Mouse (Mus musculus) erythroblast, embryonic 14.5 days (primary cell): ENCODE measurements around the gene Mzt1.

Experiments
- GATA1 ChIP-seq: IDR thresholded peaks from 2 replicates; pipeline ENCODE4 v1.6.1; 2012; ENCODE audit warnings: low read length, inconsistent platforms, mixed read lengths
- TAL1 ChIP-seq: IDR thresholded peaks from 3 replicates; pipeline ENCODE4 v1.6.1; 2012; ENCODE audit warnings: low read length, inconsistent platforms, mixed read lengths

- TF ChIP-seq TAL1 (no peak), GATA1 (no peak)
Observed at GRCm38 (mm10) chr14:99063091-99063490, 17.2 kb upstream of the Mzt1 start.
